In the genomic region with DNA sequence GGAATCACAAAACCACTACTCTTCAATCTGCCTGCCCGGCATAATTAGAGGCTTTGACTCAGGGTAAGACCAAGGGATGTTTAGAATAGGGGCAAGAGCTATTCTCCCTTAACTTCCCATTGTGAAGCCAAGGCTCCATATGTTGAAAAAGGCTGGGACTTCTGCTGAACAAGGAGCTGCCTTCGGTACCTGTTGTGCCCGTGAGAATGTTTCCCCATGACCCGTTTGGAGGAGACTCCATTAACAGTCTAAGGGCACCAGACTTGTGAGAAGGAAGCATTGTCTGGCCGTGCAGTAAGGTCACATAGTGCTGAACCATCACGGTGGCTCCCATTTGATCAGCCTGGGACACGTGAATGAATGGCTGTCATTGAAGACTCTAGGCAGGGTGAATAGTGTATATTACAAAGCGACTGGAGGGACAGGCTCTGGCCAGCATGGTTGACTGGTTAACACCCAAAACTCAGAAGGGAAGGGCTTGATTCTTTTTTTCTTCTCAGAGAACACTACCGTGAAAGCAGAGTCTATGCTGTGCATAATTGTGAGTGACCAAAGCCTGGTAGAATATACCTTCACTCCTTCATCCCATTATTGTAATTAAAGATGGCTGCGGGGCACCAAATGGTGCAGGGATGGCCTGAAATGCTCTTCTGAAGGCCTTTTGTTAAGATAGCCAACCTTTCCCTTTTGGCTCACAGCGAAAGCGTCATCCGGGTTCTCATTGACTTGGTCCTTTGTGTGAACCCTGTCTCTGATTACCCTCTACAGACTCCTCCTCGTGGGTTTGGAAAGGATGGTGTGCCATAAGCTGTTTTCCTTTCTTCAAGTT, we compare ENCODE assay signal across 15 mouse cellular contexts.
DNase-seq lines count a peak whose midpoint lies in the region; ATAC-seq and TF ChIP-seq lines count a peak whose summit lies in the region.
"Had no signal": no experiment of that assay in that cellular context is flagged by ENCODE, and none has a peak within 500 bp of the region (broad histone marks: within the 10 kb centered on the region; RNA-seq: fewer than 3 reads in every experiment).

No protein-coding gene starts in this region.

- no peaks in the 10 kb centered on the region for H3K36me3 ChIP-seq in E14TG2a.4 (ENCODE audit: insufficient read depth, low read length)
- H3K36me3 ChIP-seq in hindbrain, embryonic 10.5 days: no peaks in the 10 kb centered on the region
- H3K36me3 ChIP-seq in midbrain, embryonic 13.5 days: no peaks in the 10 kb centered on the region
- H3K36me3 ChIP-seq in liver, postnatal 0 days (replicated peaks; ENCODE audit: insufficient read depth, low read length): no peaks in the 10 kb centered on the region
- H3K36me3 ChIP-seq: limb, embryonic 15.5 days had no signal

- DNase-seq in embryo, embryonic 10.5 days (ENCODE audit: low spot score): peak; percentile 74
- DNase-seq in hindbrain, embryonic 10.5 days (ENCODE audit: low spot score): peak; percentile 75
- DNase-seq in cerebellum, adult 9-11 months: no peak
- DNase-seq in liver, postnatal 0 days: no peak
- DNase-seq: adrenal gland, adult 8-10 months; heart, adult 2 months; heart, postnatal 36 days; layer of hippocampus, postnatal 36 days; lung, postnatal 14 days; thymus, adult 18-20 months had no signal

- ATAC-seq in midbrain, embryonic 13.5 days: peak; percentile 73
- ATAC-seq in monocyte, adult 5-6 weeks (replicated peaks; ENCODE audit: insufficient number of reproducible peaks, low FRiP score, low TSS enrichment, poor library complexity, severe bottlenecking): no peak
- ATAC-seq in liver, postnatal 0 days: no peak

- no peaks in the 10 kb centered on the region for H3K9me3 ChIP-seq in E14TG2a.4 (ENCODE audit: low read length)
- H3K9me3 ChIP-seq in hindbrain, embryonic 10.5 days: no peaks in the 10 kb centered on the region
- no peaks in the 10 kb centered on the region for H3K9me3 ChIP-seq in midbrain, embryonic 13.5 days
- no peaks in the 10 kb centered on the region for H3K9me3 ChIP-seq in liver, postnatal 0 days (ENCODE audit: low read length)
- H3K9me3 ChIP-seq: limb, embryonic 15.5 days had no signal

- H3K27ac ChIP-seq in hindbrain, embryonic 10.5 days: peak overlapping the region; percentile 86
- H3K27ac ChIP-seq in midbrain, embryonic 13.5 days: peak overlapping the region; percentile 65
- H3K27ac ChIP-seq in liver, postnatal 0 days (ENCODE audit: low read depth): no peak overlapping the region
- H3K27ac ChIP-seq: heart, adult 2 months; limb, embryonic 15.5 days had no signal

- H3K4me2 ChIP-seq in midbrain, embryonic 13.5 days (replicated peaks): no peak overlapping the region
- H3K4me2 ChIP-seq in liver, postnatal 0 days (ENCODE audit: low read depth, low read length): no peak overlapping the region
- H3K4me2 ChIP-seq: limb, embryonic 15.5 days had no signal

- peak overlapping the region; percentile 8; the same call in 1 of the 2 replicates for H3K4me3 ChIP-seq in E14TG2a.4 (replicated peaks; ENCODE audit: low read length)
- no peak overlapping the region for H3K4me3 ChIP-seq in hindbrain, embryonic 10.5 days
- no peak overlapping the region for H3K4me3 ChIP-seq in midbrain, embryonic 13.5 days (replicated peaks)
- no peak overlapping the region for H3K4me3 ChIP-seq in liver, postnatal 0 days (ENCODE audit: low read depth, low read length)
- H3K4me3 ChIP-seq: heart, adult 2 months; limb, embryonic 15.5 days; myocyte had no signal

- peaks cover 48% of the 10 kb centered on the region for H3K4me1 ChIP-seq in E14TG2a.4 (replicated peaks; ENCODE audit: low read depth, low read length)
- H3K4me1 ChIP-seq in hindbrain, embryonic 10.5 days (replicated peaks): peaks cover 73% of the 10 kb centered on the region
- peaks cover 57% of the 10 kb centered on the region for H3K4me1 ChIP-seq in midbrain, embryonic 13.5 days (replicated peaks)
- no peaks in the 10 kb centered on the region for H3K4me1 ChIP-seq in liver, postnatal 0 days (ENCODE audit: insufficient read depth)
- H3K4me1 ChIP-seq: limb, embryonic 15.5 days had no signal

- H3K9ac ChIP-seq in midbrain, embryonic 13.5 days (replicated peaks): no peak overlapping the region
- no peak overlapping the region for H3K9ac ChIP-seq in liver, postnatal 0 days (replicated peaks)
- H3K9ac ChIP-seq: limb, embryonic 15.5 days had no signal

- no peaks in the 10 kb centered on the region for H3K27me3 ChIP-seq in E14TG2a.4 (ENCODE audit: insufficient read depth, low read length)
- no peaks in the 10 kb centered on the region for H3K27me3 ChIP-seq in hindbrain, embryonic 10.5 days (ENCODE audit: insufficient read depth, poor library complexity, severe bottlenecking)
- no peaks in the 10 kb centered on the region for H3K27me3 ChIP-seq in midbrain, embryonic 13.5 days
- no peaks in the 10 kb centered on the region for H3K27me3 ChIP-seq in liver, postnatal 0 days (ENCODE audit: insufficient read depth, low read length)
- H3K27me3 ChIP-seq: limb, embryonic 15.5 days had no signal

- no peak for TF ChIP-seq EP300 in liver, postnatal 0 days (IDR thresholded peaks at IDR 0.05; ENCODE audit: low read depth)

- no peak for TF ChIP-seq CTCF in E14TG2a.4 (conservative IDR thresholded peaks at IDR 0.05; ENCODE audit: low read length)
- TF ChIP-seq CTCF in liver, postnatal 0 days (IDR thresholded peaks at IDR 0.05; ENCODE audit: low read depth): no peak

- 21% methylated on average over 14 of the region's 14 CpGs for WGBS in hindbrain, embryonic 10.5 days
- 13% methylated on average over 14 of the region's 14 CpGs for WGBS in midbrain, embryonic 13.5 days
- WGBS in liver, postnatal 0 days (ENCODE audit: insufficient replicate concordance): 75% methylated on average over 14 of the region's 14 CpGs

Comparison
In these comparisons a context has a peak if more than half of its experiments do, and no peak if none do; other contexts are left out.
1. DNase-seq: peak in embryo, embryonic 10.5 days (single experiment) and hindbrain, embryonic 10.5 days (single experiment); none in cerebellum, adult 9-11 months (single experiment) and liver, postnatal 0 days (single experiment).